Mouse (Mus musculus): ENCODE data around the gene Fnbp1.

The Fnbp1 gene

GRCm38 (mm10) chr2:30981790-30982513 is 159.9 kb downstream of the Fnbp1 start, which contains the start of the genes BC005624 and Usp20:
Gene BC005624 (minus strand): TSS chr2:30982201.
Gene Usp20 (plus strand): TSS chr2:30982279.
- peak; percentile 100 for DNase-seq (ENCODE audit: low read depth, low spot score)

Measured in mesoderm, embryonic 11.5 days (tissue).